Mouse (Mus musculus): ENCODE data around the gene Spock1. TPM values are rescaled to one million over a fixed set of nuclear protein-coding genes. Genes with fewer than 3 reads are reported as not detected.

Gene Spock1
- polyA plus RNA-seq, 1 experiment from 2014 or later = 12.5 TPM

GRCm38 (mm10) chr13:57879817-57880216, 28.3 kb downstream of the Spock1 start:
- Histone ChIP-seq H3K4me1 (ENCODE audit: control insufficient read depth, insufficient read depth, low read length) (no peaks in the 10 kb centered on the region), H3K9me3 (ENCODE audit: control insufficient read depth, low read length) (no peaks in the 10 kb centered on the region), H3K36me3 (ENCODE audit: control insufficient read depth, insufficient read depth, low read length) (no peaks in the 10 kb centered on the region), H3K4me3 (ENCODE audit: low read depth, low read length) (no peak overlapping the region), H3K4me2 (ENCODE audit: low read depth, low read length) (no peak overlapping the region), H3K27ac (replicated peaks; ENCODE audit: low read depth, low read length) (no peak overlapping the region), H3K9ac (ENCODE audit: low read depth, low read length) (no peak overlapping the region), H3K27me3 (replicated peaks; ENCODE audit: control insufficient read depth, insufficient read depth, low read length) (no peaks in the 10 kb centered on the region)
- no peak for DNase-seq (ENCODE audit: low spot score)
- WGBS = 48% methylated on average over 4 of the region's 4 CpGs
- ATAC-seq (ENCODE audit: low read depth) = no peak

- no peaks in the 10 kb centered on the region for H3K9me3 ChIP-seq (ENCODE audit: control insufficient read depth, low read length)
- no peaks in the 10 kb centered on the region for H3K4me1 ChIP-seq (ENCODE audit: control insufficient read depth, insufficient read depth, low read length)
- 85% methylated on average over 11 of the region's 11 CpGs for WGBS
- no peak overlapping the region for H3K4me2 ChIP-seq (ENCODE audit: low read depth, low read length)
- no peak overlapping the region for H3K9ac ChIP-seq (ENCODE audit: low read depth, low read length)
- H3K4me3 ChIP-seq (ENCODE audit: low read depth, low read length) = no peak overlapping the region
- no peak for DNase-seq (ENCODE audit: low spot score)
- H3K36me3 ChIP-seq (ENCODE audit: control insufficient read depth, insufficient read depth, low read length) = no peaks in the 10 kb centered on the region
- H3K27ac ChIP-seq (replicated peaks; ENCODE audit: low read depth, low read length) = no peak overlapping the region
- no peaks in the 10 kb centered on the region for H3K27me3 ChIP-seq (replicated peaks; ENCODE audit: control insufficient read depth, insufficient read depth, low read length)
- 0 out of 2 replicates have a peak, but pooled peaks have one; percentile 31 for ATAC-seq (ENCODE audit: low read depth)
These were observed 29.3 kb downstream of the Spock1 start for GRCm38 (mm10) chr13:57878797-57879196.

GRCm38 (mm10) chr13:57877782-57878181, 30.4 kb downstream of the Spock1 start:
- Histone ChIP-seq H3K36me3 (ENCODE audit: control insufficient read depth, insufficient read depth, low read length) (no peaks in the 10 kb centered on the region), H3K27me3 (replicated peaks; ENCODE audit: control insufficient read depth, insufficient read depth, low read length) (no peaks in the 10 kb centered on the region), H3K27ac (replicated peaks; ENCODE audit: low read depth, low read length) (no peak overlapping the region), H3K9me3 (ENCODE audit: control insufficient read depth, low read length) (no peaks in the 10 kb centered on the region), H3K4me2 (ENCODE audit: low read depth, low read length) (no peak overlapping the region), H3K4me1 (ENCODE audit: control insufficient read depth, insufficient read depth, low read length) (no peaks in the 10 kb centered on the region), H3K4me3 (ENCODE audit: low read depth, low read length) (no peak overlapping the region), H3K9ac (ENCODE audit: low read depth, low read length) (no peak overlapping the region)
- peak; percentile 79 for ATAC-seq (ENCODE audit: low read depth)
- DNase-seq (ENCODE audit: low spot score) = peak; percentile 50
- WGBS = 48% methylated on average over 10 of the region's 10 CpGs

DNA sequence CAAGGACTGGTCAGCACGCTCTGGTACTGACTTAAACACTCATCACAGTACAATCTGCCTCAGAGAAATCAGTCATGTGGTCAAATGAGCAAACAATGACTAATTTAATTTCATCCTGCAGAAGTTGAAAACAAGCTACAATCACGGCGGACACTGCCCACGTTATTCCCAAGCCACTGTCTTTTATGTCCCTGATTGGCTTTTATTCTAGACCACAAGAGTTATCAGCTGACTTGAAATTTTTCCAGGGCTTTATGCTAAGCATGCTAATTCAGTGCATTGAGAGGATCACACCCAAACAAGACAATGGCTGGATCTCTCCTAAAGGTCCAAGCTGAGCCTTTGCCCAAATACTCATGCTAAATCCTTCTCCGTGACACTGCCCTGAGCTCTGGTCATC, 31.2 kb downstream of the Spock1 start:
- DNase-seq (ENCODE audit: low spot score) (no peak), ATAC-seq (ENCODE audit: low read depth) (no peak)
- Histone ChIP-seq H3K4me2 (ENCODE audit: low read depth, low read length) (no peak overlapping the region), H3K36me3 (ENCODE audit: control insufficient read depth, insufficient read depth, low read length) (no peaks in the 10 kb centered on the region), H3K4me3 (ENCODE audit: low read depth, low read length) (no peak overlapping the region), H3K4me1 (ENCODE audit: control insufficient read depth, insufficient read depth, low read length) (no peaks in the 10 kb centered on the region), H3K9ac (ENCODE audit: low read depth, low read length) (no peak overlapping the region), H3K9me3 (ENCODE audit: control insufficient read depth, low read length) (no peaks in the 10 kb centered on the region), H3K27ac (replicated peaks; ENCODE audit: low read depth, low read length) (no peak overlapping the region), H3K27me3 (replicated peaks; ENCODE audit: control insufficient read depth, insufficient read depth, low read length) (no peaks in the 10 kb centered on the region)
- WGBS = 78% methylated on average over 5 of the region's 5 CpGs

- no peak overlapping the region for H3K9ac ChIP-seq (ENCODE audit: low read depth, low read length)
- no peaks in the 10 kb centered on the region for H3K4me1 ChIP-seq (ENCODE audit: control insufficient read depth, insufficient read depth, low read length)
- no peak overlapping the region for H3K27ac ChIP-seq (replicated peaks; ENCODE audit: low read depth, low read length)
- H3K9me3 ChIP-seq (ENCODE audit: control insufficient read depth, low read length) = no peaks in the 10 kb centered on the region
- ATAC-seq (ENCODE audit: low read depth) = no peak
- H3K4me3 ChIP-seq (ENCODE audit: low read depth, low read length) = no peak overlapping the region
- WGBS = 66% methylated on average over 4 of the region's 4 CpGs
- H3K27me3 ChIP-seq (replicated peaks; ENCODE audit: control insufficient read depth, insufficient read depth, low read length) = no peaks in the 10 kb centered on the region
- DNase-seq (ENCODE audit: low spot score) = no peak
- H3K4me2 ChIP-seq (ENCODE audit: low read depth, low read length) = no peak overlapping the region
- no peaks in the 10 kb centered on the region for H3K36me3 ChIP-seq (ENCODE audit: control insufficient read depth, insufficient read depth, low read length)
These were observed 38.1 kb downstream of the Spock1 start for GRCm38 (mm10) chr13:57870058-57870457.

DNA sequence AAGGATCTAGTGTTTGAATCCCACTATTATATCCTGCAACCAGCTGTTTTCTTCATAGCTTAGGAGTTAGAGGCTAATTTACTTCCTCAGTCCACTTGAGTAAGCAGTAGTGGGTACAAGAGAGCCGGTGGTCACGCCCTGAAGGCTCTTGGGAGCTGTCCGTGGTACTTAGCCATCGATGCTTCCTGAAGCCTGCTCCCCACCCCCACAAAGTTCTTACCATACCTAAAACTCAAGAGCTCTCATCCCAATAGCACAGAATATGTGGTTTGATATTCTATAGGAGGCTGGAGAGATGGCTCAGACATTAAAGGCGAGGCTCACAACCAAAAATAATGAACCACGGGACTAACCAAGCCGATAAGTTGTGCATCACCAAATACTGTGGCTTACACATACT, 40.5 kb downstream of the Spock1 start:
- H3K4me3 ChIP-seq (ENCODE audit: low read depth, low read length) = no peak overlapping the region
- no peak overlapping the region for H3K9ac ChIP-seq (ENCODE audit: low read depth, low read length)
- no peak overlapping the region for H3K4me2 ChIP-seq (ENCODE audit: low read depth, low read length)
- no peak for ATAC-seq (ENCODE audit: low read depth)
- H3K9me3 ChIP-seq (ENCODE audit: control insufficient read depth, low read length) = no peaks in the 10 kb centered on the region
- no peaks in the 10 kb centered on the region for H3K36me3 ChIP-seq (ENCODE audit: control insufficient read depth, insufficient read depth, low read length)
- H3K27me3 ChIP-seq (replicated peaks; ENCODE audit: control insufficient read depth, insufficient read depth, low read length) = no peaks in the 10 kb centered on the region
- peak; percentile 52 for DNase-seq (ENCODE audit: low spot score)
- 50% methylated on average over 7 of the region's 7 CpGs for WGBS
- no peaks in the 10 kb centered on the region for H3K4me1 ChIP-seq (ENCODE audit: control insufficient read depth, insufficient read depth, low read length)
- H3K27ac ChIP-seq (replicated peaks; ENCODE audit: low read depth, low read length) = no peak overlapping the region

GRCm38 (mm10) chr13:57865029-57865428, 43.1 kb downstream of the Spock1 start:
- no peaks in the 10 kb centered on the region for H3K27me3 ChIP-seq (replicated peaks; ENCODE audit: control insufficient read depth, insufficient read depth, low read length)
- no peak for ATAC-seq (ENCODE audit: low read depth)
- no peak for DNase-seq (ENCODE audit: low spot score)
- H3K9ac ChIP-seq (ENCODE audit: low read depth, low read length) = no peak overlapping the region
- no peak overlapping the region for H3K4me2 ChIP-seq (ENCODE audit: low read depth, low read length)
- 73% methylated on average over 4 of the region's 4 CpGs for WGBS
- no peak overlapping the region for H3K4me3 ChIP-seq (ENCODE audit: low read depth, low read length)
- no peaks in the 10 kb centered on the region for H3K9me3 ChIP-seq (ENCODE audit: control insufficient read depth, low read length)
- H3K27ac ChIP-seq (replicated peaks; ENCODE audit: low read depth, low read length) = no peak overlapping the region
- H3K36me3 ChIP-seq (ENCODE audit: control insufficient read depth, insufficient read depth, low read length) = no peaks in the 10 kb centered on the region
- H3K4me1 ChIP-seq (ENCODE audit: control insufficient read depth, insufficient read depth, low read length) = no peaks in the 10 kb centered on the region

DNA sequence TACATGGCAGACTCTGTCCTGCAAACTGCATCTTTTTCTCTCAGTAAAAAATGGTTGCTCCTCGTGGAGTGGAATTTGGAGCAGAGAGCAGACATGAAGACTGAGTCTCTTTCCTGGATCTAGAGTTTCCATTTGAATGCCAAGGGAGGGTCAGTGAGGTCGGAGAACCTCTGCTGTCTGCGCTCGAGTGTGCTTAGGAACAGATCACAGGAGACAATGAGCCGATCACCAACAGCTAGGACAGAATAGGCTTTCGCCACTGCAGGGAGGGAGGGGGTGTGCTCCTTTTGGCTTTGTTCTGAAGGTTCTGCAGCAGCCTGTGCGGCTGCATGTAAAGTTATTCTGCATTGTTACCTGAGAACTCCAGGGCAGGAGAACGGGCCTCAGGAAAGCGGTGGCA, 49.6 kb downstream of the Spock1 start:
- Histone ChIP-seq H3K36me3 (ENCODE audit: control insufficient read depth, insufficient read depth, low read length) (no peaks in the 10 kb centered on the region), H3K4me3 (ENCODE audit: low read depth, low read length) (no peak overlapping the region), H3K4me2 (ENCODE audit: low read depth, low read length) (no peak overlapping the region), H3K4me1 (ENCODE audit: control insufficient read depth, insufficient read depth, low read length) (no peaks in the 10 kb centered on the region), H3K9me3 (ENCODE audit: control insufficient read depth, low read length) (no peaks in the 10 kb centered on the region), H3K9ac (ENCODE audit: low read depth, low read length) (no peak overlapping the region), H3K27me3 (replicated peaks; ENCODE audit: control insufficient read depth, insufficient read depth, low read length) (no peaks in the 10 kb centered on the region), H3K27ac (replicated peaks; ENCODE audit: low read depth, low read length) (no peak overlapping the region)
- whole genome bisulfite sequencing = 41% methylated on average over 9 of the region's 9 CpGs
- peak; percentile 45; the same call in 1 of the 2 replicates for ATAC-seq (ENCODE audit: low read depth)
- peak; percentile 56 for DNase-seq (ENCODE audit: low spot score)

GRCm38 (mm10) chr13:57857016-57857415, 51.1 kb downstream of the Spock1 start:
- Histone ChIP-seq H3K9ac (ENCODE audit: low read depth, low read length) (no peak overlapping the region), H3K36me3 (ENCODE audit: control insufficient read depth, insufficient read depth, low read length) (no peaks in the 10 kb centered on the region), H3K27me3 (replicated peaks; ENCODE audit: control insufficient read depth, insufficient read depth, low read length) (0 out of 2 replicates have a peak, but pooled peaks cover 4% of the 10 kb centered on the region), H3K4me1 (ENCODE audit: control insufficient read depth, insufficient read depth, low read length) (no peaks in the 10 kb centered on the region), H3K9me3 (ENCODE audit: control insufficient read depth, low read length) (no peaks in the 10 kb centered on the region), H3K4me2 (ENCODE audit: low read depth, low read length) (no peak overlapping the region), H3K4me3 (ENCODE audit: low read depth, low read length) (no peak overlapping the region), H3K27ac (replicated peaks; ENCODE audit: low read depth, low read length) (no peak overlapping the region)
- WGBS = 86% methylated on average over 3 of the region's 3 CpGs
- no peak for ATAC-seq (ENCODE audit: low read depth)
- no peak for DNase-seq (ENCODE audit: low spot score)
